Mouse (Mus musculus): ENCODE measurements around the gene Snx5.

Snx5 gene

DNA sequence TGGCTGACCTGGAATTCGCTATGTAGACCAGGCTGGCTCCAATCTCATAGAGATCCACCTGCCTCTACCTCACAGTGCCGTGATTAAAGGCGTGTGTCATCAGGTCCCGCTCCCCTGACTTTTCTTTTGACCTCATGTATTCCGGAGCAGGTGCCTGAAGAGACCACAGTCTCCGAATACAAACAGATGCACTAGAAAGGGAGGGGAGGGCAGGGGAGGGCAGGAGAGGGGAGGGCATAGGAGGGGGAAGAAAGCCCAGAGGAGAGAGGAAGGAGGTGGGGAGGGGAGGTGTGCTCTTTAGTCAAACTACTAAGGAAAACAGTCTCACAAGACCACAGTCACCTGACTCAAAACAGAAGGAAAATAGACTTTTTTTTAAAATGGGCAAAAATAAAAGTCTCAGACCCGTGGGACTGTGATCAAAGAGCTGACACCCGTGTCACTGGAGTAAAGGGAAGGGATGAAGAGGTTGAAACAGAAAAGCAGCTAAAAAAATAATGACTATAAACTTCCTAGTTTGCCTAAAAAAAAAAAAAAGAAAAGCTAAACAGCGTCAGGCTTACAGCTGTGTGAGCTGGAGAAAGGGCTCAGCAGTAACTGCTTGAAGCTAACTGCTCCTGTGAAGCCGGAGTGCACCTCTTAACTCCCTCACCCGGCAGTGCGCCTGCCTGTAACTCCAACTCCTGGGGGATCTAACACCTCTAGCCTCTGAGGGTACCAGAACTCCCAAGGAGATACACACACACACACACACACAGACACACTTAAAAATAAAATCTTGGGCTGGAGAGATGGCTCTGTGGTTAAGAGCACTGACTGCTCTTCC is 42.0 kb downstream of the Snx5 start:
- DNase-seq (ENCODE audit: low spot score) = no peak

DNA sequence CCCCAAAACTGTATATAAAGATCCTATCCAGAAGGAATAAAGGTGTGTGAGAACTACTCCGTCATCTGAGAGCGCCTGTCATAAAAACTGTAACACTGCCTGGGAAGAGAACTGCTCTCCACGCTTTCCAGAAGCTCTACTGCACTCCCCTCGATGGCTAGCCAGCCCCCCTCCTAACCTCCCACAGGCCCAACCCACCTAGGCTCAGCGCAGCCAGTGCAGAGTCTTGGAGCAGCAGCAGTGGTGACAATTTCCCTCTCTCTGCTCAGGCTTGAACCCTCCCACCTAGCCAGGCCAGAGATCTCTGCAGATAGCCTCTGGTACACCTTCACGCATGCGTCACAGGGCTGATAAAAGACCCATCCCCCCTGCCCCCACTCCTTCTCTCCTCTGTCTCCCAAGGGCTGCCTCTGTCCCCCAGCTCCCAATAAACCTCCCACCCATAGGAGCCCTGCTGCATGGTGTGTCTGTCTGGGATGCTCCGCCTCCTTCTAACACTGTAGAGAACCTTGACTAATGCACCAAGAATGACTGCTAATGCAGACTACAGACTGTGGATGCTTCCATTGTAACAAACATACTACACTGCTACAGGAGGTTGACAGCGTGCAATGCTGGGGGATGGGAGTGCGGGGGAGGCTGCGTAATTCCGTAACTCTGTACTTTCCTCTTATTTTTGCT is 43.7 kb downstream of the Snx5 start:
- no peak for DNase-seq (ENCODE audit: low spot score)

DNA sequence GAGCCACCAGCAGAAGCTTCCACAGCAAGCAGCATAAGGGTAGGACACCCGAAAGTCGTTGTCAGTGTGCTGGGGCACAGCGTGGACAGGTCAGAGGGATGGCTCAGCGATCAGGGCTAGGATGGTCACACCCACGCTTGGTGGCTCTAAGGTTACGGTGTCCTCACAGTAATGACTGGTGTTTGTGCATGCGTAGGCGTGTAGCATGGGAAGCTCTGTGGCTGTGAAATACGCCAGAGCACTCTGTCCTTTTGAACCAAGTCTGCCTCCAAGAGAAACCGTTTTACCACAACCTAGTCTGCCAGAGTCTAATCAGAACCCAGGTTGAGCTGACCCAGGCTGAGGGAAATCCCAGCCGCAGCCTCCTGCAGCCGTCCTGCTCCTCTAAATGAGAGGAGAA is 46.4 kb downstream of the Snx5 start:
- DNase-seq (ENCODE audit: low spot score) = no peak

DNA sequence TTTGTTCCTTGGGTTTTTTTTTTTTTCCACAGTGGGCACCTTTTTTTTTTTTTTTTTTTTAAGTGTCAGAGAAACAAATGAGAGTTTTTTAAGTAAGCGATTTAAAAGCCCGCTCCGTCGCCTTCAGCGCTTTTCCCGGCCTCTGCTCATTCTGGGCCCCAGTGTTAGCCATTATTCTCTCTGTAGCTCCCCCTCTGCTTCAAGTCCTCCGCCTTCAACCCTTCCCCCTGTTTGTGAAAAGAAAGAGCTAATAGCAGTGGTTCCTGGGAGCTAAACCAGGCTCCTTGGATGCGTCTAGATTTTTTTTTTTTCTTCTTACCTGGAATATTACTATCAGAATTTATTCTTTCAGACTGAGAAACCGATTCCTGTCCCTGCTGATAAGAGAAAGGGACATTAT is 55.1 kb downstream of the Snx5 start:
- DNase-seq (ENCODE audit: low spot score) = no peak

DNA sequence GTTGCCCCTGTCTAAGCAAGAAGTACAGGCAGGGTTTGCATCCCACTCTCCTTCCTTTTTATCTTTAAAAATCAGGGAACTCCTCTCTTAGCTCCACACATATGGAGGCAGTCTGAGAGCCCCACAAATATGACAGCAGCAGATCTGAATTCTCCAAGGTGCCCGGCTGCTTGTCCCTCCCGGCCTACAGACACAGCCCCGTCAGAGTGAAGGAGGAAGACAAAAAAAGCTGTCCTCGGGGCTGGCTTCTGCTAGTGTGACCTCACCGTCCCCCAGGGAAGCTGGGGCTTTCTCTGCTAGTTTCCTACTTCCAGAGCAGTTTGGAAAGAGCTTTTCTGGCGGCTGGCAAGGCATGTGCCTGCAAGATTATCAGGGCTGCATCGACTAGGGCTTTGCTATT is 55.5 kb downstream of the Snx5 start:
- DNase-seq (ENCODE audit: low spot score) = peak; percentile 81

DNA sequence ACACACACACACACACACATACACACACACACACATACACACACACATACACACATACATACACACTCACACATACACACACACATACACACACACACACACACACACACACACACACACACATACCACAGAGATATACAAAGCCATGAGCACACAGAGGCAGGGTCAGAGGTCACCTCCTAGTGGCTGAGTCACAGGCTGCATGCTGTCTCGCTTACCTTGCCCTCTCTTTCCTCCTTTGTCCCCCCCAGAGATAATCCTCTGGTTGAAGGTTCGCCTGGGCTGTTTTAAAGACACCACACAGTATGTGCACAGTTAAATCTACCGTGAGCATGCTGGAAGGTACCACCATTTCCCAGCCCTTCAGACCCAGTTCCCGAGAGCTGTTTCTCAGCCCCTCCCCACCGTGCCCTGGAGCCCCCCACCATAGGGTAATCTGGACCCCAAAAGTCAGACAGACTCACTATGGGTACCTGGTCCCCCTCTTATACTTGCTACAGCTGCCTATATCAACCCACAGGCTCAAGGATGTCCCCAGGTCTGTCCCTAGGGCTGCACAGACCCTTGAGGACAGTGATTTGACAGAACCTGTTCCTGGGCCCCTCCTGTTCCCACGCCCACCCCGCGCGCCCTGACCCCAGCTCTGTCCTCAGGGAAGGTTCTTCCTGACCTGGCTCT is 56.1 kb downstream of the Snx5 start:
- no peak for DNase-seq (ENCODE audit: low spot score)

DNA sequence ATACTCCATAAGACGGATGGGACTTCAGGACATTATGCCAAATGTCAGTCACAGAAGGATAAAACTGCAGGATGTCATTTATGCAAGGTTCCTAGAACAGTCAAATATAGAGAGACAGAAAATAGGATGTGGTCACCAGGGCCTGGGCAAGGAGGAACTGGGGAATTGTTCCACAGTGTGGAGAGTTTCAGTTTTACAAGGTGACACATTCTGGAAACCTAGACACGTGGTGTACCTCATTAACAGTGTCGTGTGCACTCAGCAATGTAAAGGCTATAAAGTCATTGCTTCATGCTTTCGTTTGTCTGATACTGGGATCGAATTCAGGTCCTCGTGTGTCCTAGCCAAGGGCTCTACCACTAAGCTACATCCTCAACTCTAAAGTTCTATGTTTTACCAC is 56.9 kb downstream of the Snx5 start:
- no peak for DNase-seq (ENCODE audit: low spot score)

DNA sequence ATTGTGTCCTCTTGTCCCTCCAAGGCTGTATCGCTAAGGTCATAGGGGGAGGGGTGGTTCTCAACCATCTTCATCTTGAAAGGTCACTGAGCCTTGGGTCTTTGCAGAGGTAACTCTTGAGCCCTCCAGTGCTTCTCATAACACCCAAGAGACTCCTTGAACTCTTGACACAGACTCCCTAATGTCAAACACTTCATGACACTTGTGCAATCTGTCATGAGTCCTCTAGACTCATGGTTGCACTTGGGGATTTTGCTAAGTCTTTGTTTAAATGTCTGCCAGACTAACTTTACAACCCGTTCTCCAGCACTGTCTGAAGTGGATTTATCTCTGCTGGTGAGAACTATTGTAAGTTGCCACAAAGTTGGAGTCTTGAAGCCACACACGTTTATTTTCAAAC is 61.3 kb downstream of the Snx5 start:
- DNase-seq (ENCODE audit: low spot score) = no peak

DNA sequence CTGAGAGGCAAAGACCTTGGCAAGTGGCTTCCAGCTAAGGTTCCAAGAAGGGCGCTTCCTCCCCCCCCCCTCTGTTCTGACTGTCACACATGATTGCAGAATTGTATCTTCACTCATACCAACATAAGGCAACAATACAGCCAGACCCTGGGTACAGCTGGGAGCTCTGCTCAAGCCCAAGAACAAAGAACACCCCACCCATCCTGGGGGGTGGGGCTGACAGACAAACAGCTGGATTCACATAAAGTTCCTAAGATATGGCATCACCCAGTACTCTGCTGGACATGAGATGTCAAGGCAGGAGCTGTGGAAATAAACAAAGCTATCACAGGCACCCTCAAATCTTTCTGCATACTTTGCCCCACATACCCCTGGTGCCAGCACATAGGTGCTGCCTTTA is 63.3 kb downstream of the Snx5 start:
- DNase-seq (ENCODE audit: low spot score) = no peak

DNA sequence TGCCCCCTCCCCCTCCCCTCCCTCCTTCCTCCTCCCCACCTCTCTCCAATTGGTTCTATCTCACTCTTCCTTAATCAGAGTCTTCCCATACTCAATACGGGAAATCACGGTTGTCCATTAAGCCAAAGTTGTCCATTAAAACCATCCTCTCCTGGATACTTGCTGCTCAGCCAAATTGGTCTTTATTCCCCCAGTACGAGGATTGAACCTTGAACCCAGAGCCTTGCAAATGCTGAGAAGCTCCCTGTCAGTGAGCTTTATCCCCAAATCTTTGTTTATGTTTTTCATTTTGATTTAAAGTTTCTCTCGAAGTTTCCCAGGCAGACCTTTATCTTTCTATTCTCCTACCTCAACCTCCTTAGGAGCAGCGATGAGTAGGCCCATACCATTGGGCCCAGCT is 67.7 kb downstream of the Snx5 start:
- no peak for DNase-seq (ENCODE audit: low spot score)

DNA sequence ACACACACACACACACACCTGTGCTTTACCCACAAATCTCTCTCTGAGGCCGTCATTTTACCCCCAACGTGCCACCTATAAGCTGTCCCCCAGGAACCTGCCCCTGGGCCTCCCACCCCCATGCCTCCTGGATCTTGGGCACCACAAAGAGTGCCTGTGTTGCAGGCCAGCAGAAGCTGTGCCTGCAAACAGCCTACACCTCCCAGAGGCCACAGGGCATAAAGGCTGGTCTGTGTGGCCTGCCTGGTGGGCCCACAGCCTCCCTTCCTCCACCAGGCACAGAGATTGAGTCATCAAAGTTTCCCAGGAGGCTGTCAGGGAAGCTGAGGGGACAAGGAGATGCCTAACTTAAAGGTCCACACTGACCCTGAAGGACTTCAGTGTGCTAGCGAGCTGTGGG is 68.1 kb downstream of the Snx5 start:
- DNase-seq (ENCODE audit: low spot score) = no peak

DNA sequence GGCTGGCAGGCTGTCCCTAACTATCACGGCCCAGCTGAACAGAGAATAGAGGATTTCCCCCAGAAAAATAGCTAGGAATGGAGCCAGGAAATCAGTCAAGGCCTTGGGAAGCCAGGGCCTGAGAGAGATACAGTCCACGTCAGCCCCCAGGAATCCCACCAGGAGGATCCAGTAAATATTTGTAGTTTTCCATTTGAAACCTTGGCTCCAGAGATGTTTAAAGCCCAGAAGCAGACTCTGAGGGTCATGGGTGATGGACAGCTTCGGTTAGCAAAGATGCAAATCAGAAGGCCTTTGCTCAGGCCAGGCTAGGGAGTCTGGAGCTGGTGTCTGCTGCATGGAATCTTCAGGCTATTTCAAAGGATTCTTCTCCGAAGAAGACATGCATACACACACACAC is 68.6 kb downstream of the Snx5 start:
- no peak for DNase-seq (ENCODE audit: low spot score)
